Mouse (Mus musculus) ES-CJ7 (cell line): ENCODE measurements at regions not wholly inside any gene's neighbourhood (a gene's known extent, or its start where the extent isn't known, plus 50 kb on each side); places are given as distances from the start of the nearest gene placed in this dataset.

Experiments
- DNase-seq: peaks from one replicate; pipeline ENCODE4 v3.0.0; 2011; ENCODE audit warnings: low read depth, low spot score

DNA sequence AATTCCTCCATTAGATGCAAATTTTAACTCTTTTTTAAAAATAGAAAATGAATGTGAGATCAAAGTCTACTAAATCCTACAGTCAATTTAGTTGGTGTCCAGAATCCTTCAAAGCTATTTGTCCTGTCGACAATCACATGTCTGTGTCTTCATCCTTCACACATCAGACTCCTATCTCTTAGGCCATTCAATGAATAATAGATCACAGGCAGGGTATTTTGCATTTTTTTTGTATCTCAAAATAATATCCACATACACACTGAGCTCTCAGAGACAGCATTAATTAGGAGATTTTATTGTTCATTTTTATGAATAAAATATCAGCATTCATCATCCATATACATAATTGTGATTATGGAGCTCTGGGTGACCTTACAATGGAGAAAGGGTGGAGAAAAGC is 427.2 kb downstream of the Hao1 start:
- no peak for DNase-seq

DNA sequence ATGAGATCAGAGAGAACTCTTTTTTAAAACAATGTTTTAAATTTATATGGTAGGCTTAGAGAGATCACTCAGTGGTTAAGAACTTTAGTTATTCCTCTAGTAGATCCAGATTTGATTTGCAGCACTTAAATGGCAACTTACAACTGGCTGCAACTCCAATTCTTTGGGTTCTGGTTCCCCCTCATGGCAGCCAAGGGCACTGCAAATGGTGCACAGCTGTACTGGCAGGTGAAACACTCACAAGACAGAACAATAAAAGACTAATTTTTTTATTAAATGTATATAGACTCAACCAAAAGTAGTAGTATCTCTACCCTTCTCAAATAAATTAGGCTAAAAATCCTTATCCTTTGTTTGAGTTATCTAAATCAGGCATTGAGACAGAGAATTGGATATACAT is 446.9 kb downstream of the Hao1 start:
- peak; percentile 35 for DNase-seq

DNA sequence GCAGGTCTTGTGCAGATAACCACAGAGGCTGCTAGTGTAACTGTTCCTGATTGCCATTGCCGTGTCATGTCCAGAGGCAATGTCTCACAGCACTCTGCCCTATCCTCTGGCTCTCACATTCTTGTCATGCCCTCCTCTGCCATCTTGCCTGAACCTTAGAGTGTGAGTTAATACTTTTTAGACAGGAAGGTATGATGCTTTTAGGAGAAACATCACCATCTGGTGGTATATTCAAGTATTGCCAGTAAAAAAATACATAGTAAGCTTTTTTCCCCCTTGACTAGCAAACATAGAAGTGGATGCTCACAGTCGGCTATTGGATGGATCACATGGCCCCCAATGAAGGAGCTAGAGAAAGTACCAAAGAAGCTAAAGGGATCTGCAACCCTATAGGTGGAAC is 465.8 kb downstream of the Hao1 start:
- peak; percentile 35 for DNase-seq

DNA sequence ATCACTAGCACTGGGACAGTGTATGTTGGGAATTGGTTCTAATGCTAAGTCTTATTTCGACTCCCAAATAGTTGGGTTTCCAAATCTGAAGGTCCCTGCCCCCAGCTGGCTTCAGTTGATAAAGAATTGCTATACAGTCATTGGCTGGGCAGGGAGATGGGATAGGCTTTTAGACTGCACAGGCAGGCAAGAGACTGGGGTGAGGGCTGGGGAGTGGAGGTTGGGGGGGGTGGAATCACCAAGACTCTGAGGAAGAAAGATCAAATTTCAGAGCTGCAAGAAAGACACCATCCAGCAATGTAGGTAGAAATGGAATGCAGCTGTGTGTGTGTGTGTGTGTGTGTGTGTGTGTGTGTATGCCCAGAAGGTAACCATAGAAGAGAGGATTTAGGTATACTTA is 474.0 kb downstream of the Hao1 start:
- DNase-seq = no peak

DNA sequence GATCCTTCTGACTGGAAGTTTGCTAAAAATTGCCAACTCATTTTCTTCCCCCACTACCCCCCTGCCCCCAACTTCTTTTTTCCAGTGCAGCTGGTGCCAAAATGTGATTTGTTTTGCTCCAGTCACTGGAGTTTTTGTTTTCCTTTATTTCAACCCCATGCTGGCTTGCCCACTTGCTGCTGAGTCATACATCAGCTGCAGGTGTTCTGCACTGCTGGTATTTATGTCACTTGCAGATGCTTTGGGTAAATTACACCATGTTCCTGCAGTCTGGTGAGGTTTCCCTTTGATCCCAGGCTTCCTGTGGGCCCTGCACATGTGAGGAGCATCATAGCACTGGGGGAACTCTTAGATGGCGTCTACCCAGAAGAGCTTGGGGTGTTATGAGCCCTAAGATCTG is 476.2 kb downstream of the Hao1 start:
- DNase-seq = no peak

DNA sequence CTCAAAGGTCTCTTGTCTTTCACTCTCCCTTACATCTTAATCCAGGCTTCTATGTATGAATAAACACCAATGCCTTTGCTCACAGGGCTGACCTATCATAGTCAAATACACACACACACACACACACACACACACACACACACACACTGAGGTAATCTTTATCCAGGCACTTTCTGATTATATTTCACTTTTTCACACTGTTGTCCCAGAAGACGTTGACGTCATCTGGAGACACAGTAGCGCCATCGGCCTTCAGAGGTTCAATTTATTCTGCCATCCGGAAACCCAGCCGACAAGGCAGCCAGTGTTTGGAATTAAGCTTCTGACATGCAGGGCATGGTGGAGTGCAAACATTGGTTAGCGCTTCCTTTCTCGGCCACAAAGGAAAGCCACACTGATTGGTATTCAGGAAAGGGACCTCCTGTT is 486.2 kb downstream of the Hao1 start:
- DNase-seq = no peak

DNA sequence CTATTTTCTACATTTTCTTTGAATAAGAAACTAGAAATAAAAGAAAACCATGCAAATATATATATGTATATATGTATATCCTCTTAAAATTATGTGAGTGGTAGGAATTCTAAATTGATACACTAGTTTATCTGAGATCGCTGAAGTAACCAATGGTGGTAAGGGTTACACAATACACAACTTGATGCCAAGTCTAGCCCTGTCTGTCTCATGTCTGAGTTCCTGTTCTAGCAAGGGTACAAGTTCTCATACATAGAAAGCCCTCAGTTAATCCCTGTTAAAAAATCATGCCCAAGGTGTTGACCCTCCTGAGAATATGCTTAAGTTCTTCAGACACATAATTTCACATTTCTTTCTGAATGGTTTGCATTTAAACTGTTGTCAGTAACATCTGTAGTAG is 486.8 kb downstream of the Hao1 start:
- DNase-seq = no peak

DNA sequence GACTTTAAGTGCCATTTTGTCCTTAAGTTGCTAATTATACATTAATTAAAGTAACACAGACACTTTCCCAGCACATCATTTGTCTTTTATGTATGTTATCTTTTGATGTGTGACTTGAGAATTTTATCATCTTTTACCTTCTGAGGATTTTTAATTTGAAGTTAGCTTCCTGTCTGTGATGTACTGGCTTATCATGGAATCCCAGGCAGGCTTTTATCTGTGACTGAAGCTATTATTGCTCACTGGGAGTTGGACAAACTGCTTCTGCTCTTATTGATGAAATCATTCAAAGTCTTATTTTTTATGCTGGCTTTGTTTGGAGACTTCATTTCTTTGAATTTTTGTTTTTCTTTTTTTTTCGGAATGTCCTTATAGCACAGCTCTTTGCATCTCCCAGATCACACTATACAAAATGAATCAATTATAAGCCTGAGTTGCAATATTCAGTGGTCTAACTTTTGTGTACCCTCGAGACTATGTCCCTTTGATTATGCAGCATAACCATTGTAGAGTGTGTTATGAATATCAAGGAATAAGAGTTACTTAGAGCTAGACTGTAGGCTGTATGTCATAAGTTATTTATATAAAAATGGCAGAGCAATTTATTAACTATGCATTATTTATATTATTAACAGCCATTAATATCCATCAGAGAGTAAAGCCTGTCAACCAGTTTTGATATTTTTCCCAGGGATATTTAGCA is 494.1 kb downstream of the Hao1 start:
- DNase-seq = no peak

DNA sequence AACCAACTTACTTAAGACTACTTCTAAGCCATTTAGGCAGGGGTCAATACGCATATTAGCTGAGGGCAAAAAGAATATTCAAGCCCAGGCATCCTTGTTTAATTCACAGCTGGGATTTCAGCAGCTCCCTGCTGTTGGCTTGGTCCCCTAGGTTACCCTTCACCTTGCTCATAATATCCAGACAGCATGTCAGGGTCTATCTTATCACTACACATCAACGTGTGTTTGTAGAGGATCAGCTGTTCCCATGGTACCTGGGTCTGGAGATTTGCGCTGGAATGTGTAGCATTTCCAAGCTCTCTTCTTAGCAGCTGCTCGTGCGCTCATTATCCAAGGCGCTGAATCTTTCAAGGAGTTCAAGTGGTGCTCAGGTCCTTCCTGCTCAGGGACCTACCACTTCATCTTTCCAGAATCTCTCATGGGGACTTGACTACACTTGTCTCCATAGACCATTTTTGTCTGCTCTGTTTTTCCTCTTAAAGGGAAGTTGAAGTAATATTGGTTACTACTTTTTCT is 484.5 kb downstream of the Bmp2 start:
- no peak for DNase-seq

DNA sequence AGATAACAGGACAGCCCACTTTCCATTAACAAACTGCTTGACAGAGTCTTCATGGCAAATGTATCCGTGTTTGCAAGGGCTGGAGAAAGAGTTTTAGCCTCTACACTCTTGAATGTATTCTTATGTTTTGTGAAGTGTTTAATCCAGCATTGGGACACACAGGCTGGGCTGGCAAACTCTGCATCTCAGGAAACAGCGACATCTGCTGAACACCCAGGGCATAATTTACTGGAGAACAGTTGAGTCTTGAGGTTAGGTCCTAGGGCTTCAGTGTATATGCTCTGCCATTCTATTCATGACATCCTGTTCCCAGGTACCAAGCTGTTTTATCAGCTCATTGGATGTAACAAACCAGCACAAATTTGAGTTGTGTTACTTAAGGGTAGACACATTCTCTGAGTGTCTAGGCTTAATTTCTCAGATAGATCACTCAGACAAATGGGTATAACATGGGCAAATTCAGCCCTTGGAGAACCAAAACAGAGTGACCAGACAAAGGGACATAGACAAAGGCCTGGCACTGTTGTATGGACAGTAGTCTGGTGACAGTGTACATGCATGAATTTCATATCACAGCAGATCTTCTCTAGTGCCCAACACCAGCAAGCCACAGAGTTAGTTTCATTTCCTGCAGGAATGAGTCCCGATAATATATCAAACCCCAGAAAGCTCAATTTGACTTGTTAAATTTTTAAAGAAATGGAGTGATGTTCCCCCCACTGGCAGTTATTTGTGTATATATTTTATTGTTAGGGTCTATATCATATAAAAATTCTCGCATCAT is 477.9 kb downstream of the Bmp2 start:
- peak; percentile 19 for DNase-seq

DNA sequence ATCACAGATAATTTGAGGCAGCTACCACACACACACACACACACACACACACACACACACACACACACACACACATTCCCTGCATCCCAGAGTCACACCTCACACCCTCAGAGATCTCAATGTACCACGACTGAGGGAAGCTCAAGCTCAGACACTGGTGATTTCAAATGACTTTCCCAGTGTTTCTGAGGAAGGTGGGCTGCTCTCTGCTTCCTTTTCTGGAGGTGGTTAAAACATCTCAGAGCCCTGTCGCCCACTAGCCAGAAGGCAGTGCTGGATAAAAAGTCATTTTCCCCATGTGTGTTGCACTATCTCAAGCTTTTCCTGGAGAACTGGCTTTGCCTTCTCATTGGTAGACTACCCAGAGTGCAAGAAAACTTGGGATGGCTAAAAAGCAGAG is 477.2 kb downstream of the Bmp2 start:
- no peak for DNase-seq

DNA sequence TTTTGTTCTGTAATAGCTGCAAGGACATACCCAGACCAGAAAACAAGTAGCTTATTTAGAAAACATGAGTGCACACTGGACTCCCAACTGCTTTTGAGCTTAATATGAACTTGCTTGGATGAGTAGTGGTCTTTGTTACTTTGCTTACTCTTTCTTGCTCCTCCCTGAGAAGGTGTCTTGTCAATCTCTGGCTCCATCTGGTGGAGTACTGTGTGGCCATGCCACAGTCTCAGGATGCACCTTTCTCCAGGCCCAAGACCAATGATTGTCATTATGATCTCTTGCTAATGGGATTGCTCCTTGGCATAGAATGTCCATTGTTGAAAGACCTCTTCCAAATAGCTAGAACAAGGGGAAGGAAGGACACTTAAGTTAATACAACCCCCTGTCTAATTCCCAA is 465.1 kb downstream of the Bmp2 start:
- peak; percentile 55 for DNase-seq

DNA sequence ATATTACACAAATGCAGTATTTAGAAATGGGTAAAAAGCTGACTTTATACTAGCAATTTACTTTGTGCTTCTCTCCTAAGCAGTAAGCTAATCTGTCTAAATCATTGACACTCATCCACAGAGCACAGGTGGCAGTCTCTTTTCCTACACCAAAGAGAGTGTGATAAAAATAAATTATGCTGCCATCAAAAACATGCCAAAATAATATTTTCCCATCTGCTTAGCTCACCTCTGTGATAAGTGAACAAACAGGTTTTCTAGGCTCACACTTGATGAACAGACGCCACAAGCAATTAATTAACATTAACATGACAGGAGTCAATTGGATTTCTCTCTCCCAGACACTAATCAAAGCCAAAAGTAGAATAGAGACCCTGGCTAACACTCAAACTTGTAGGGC is 451.2 kb downstream of the Bmp2 start:
- DNase-seq = no peak

DNA sequence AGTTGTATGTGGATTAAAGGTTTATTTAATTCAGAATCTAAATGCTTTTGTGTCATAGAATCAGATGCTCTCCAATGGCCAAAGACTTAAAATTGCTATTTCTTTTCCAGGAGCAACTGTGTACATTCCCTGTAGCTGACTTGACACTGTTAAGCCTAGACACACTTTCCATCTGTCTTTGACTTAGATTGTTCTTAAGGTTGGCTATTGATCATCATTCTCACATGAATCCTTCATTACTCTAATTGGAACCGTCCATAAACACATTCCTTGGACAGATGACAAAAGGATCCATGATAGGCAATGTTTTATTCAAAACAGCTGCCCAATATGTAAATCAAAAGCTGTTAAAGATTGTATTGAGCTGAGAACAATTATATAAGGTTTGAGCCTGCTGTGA is 442.8 kb downstream of the Bmp2 start:
- no peak for DNase-seq

DNA sequence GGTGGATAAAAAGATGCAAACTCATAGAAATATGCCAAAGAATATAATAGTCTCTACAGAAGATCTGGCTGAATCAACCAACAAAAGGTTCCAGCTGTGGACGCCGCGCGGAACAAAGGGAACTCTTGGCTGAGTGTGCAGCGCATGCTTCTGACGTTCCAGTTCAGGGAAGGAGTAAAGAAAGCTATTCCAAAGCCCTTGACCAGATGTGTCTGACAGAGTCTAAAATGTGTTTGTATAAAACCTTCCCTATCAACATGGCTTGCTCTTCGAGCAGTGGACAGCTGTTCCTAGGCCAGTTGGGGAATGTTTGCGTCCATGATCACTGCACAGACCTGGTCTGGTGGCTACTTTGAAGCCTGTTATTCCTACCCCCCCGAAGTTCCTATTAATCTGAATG is 442.4 kb downstream of the Bmp2 start:
- no peak for DNase-seq

DNA sequence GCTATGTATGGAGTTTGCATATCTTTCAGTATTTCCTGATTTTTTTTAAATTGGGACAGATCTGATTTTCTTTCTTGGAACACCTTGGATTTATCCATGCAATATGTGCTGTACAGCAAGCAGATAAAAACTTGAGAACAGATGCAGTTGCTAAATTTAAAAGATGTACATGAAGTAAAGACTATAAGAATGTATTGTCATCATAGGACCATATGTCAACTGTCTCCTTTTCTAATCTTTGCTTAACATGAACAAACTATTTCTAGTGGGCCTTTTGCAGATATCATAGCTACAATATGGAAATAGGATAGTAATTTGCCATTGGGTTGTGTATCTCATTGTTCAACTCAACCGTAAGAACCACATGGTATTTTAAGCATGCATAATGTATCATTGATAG is 435.7 kb downstream of the Bmp2 start:
- no peak for DNase-seq
